Mouse (Mus musculus) lung, postnatal 0 days (tissue): ENCODE measurements at regions not wholly inside any gene's neighbourhood (a gene's known extent, or its start where the extent isn't known, plus 50 kb on each side); places are given as distances from the start of the nearest gene placed in this dataset.

Experiments used
- CTCF ChIP-seq: IDR thresholded peaks from 2 replicates; pipeline ENCODE4 v1.5.1; 2016; ENCODE audit warnings: antibody characterized with exemption, mild to moderate bottlenecking
- EP300 ChIP-seq: IDR thresholded peaks from 2 replicates; pipeline ENCODE4 v1.6.1; 2016; ENCODE audit warnings: antibody characterized with exemption, mild to moderate bottlenecking, control low read depth

GRCm38 (mm10) chr13:97598507-97599431, 161.7 kb downstream of the Gm10260 start:
- TF ChIP-seq EP300, result no peak
- no peak for TF ChIP-seq CTCF
